Mouse (Mus musculus) E14TG2a.4 (cell line): ENCODE measurements around the gene Cir1.

Experiments
- H3K27me3 ChIP-seq: 2 replicates; pipeline ENCODE4 v1.6.1; 2014; ENCODE audit warnings: low read length, control low read depth; ENCODE audit not compliant: insufficient read depth
- H3K36me3 ChIP-seq: 2 replicates; pipeline ENCODE4 v1.6.1; 2014; ENCODE audit warnings: low read length, control low read depth; ENCODE audit not compliant: insufficient read depth
- H3K4me1 ChIP-seq: replicated peaks from 2 replicates; pipeline ENCODE4 v1.6.1; 2014; ENCODE audit warnings: low read depth, low read length, control low read depth
- H3K4me3 ChIP-seq: replicated peaks from 2 replicates; pipeline ENCODE4 v1.5.1; 2014; ENCODE audit warnings: mild to moderate bottlenecking, low read length
- H3K9me3 ChIP-seq: 2 replicates; pipeline ENCODE4 v1.6.1; 2014; ENCODE audit warnings: low read length, control low read depth
- CTCF ChIP-seq: conservative IDR thresholded peaks from 2 replicates; pipeline ENCODE4 v1.5.1; 2014; ENCODE audit warnings: low read length
- NANOG ChIP-seq: IDR thresholded peaks from 2 replicates; pipeline ENCODE4 v1.6.1; 2014; ENCODE audit warnings: borderline replicate concordance, low read length, mixed read lengths
- POU5F1 ChIP-seq: IDR thresholded peaks from 2 replicates; pipeline ENCODE4 v1.6.1; 2014; ENCODE audit warnings: low read length, borderline replicate concordance

Gene Cir1

DNA sequence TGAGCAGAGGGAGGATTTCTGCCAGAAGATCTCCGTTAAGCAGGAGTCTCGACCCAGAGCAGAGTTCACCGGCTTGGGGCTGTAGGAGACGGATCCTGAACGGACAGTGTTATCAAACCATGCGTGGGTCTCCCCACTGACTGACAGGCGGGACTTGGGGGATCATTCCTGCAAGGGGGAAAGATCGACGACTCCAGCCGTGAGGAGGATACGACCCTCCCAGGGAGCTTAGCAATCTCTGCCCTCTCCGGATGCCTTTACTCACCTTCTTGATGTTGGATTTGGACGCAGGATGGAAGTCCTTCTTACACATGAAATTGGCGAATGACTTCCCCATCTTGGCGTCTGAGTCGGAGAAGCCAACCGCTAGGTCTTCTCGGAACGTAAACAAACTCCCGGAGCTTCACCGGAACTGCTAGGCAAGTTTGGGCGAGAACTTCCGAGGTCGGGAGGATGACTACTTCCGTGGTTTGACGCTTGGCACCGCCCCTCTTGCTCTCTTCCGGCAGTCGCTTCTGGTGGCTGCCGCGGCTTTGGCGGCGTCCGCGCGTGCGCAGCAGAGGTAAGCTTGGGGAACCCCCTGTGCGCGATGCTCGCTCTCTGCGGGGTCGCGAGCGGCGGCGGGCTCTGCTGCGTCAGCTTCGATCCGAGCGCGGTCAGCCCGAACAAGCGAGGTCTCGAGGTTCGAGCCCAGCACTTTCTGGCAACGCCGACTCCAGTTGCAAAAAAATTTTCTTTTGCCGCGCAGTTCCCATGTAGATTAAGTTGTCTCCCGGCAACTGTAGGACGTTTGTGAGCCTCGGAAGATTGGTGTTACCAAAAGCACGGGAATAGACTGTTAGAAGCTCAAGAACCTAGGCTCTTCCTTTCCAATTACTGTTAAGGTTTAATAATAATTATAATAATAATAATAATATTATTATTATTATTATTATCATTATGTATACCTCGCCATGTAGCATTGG lies at the start of gene Cir1, which contains the start of gene Scrn3:
Cir1 (minus strand) TSS at position 550 of the 965 bp plus-strand sequence.
Scrn3 (plus strand) TSS at position 450 of the 965 bp plus-strand sequence.
- Histone ChIP-seq H3K4me1 (peaks cover 27% of the 10 kb centered on the region), H3K27me3 (no peaks in the 10 kb centered on the region), H3K9me3 (no peaks in the 10 kb centered on the region), H3K36me3 (peaks cover 36% of the 10 kb centered on the region), H3K4me3 (peak within 1 kb of the TSS; percentile 100)
- TF ChIP-seq POU5F1 (no peak), NANOG (no peak), CTCF (no peak)

DNA sequence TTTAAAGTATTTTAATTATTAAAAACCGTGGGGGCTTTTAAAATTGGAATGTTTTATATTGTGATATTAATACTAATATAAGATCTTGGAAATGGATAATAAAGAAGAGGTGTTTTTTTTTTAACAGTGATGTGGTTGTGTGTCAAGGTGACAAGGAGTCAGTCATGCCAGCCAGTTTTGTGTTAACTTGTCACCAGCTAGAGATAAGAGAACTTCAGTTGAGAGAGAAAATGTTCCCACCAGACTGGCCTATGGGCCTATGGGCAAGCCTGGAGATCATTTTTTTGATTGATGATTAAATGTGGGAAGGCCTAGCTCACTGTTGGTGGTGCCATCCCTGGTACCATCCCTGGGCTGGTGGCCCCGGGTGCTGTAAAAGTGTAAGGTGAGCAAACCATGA lies 48.0 kb upstream of the Cir1 start:
- TF ChIP-seq CTCF (no peak), NANOG (no peak), POU5F1 (no peak)
- H3K4me3 ChIP-seq: no peak overlapping the region
- peaks cover 11% of the 10 kb centered on the region for H3K4me1 ChIP-seq
- H3K9me3 ChIP-seq: no peaks in the 10 kb centered on the region
- no peaks in the 10 kb centered on the region for H3K27me3 ChIP-seq
- no peaks in the 10 kb centered on the region for H3K36me3 ChIP-seq

DNA sequence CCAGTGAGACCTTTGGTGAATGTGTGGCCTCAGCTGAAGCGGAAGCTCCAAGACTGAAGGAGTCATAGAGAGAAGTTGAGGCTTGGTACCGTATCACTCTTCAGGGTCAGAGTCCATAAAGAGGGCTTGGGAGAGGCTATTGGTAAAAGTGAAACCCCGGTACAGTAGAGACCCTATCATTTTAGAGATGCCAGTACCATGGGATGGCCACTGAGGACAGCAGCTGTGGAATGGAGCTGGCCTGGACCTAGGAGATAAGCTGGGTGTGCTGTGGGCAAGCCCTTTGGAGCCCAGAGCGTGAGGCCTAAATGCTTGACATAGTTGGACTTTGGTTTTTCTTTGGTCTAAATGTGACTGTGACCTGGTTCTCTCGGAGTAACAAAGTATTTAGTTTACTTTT lies 47.4 kb upstream of the Cir1 start:
- no peaks in the 10 kb centered on the region for H3K9me3 ChIP-seq
- no peaks in the 10 kb centered on the region for H3K27me3 ChIP-seq
- H3K36me3 ChIP-seq: no peaks in the 10 kb centered on the region
- H3K4me3 ChIP-seq: no peak overlapping the region
- TF ChIP-seq POU5F1 (no peak), CTCF (no peak), NANOG (no peak)
- H3K4me1 ChIP-seq: peaks cover 11% of the 10 kb centered on the region

DNA sequence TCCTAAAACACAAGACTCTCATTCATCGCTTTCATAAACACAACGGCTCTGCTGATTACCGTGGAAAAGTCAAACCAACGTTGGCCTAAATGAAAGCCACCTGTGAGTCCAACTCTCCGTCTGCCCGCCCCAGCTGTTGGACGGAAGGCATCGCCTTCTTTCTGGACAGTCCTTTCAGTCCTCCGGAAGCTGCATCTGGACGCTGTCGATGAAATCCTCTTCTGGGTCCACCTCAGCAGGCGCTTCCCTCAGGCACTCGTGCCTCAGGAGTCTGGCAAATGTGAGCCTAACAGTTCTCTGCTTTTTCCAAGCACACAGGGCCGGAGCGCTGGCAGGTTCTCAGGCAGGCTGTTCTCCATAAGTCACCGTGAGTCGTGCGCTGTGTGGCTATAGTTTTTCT lies 44.5 kb upstream of the Cir1 start:
- Histone ChIP-seq H3K27me3 (no peaks in the 10 kb centered on the region), H3K9me3 (no peaks in the 10 kb centered on the region), H3K36me3 (no peaks in the 10 kb centered on the region), H3K4me3 (peak overlapping the region; percentile 60), H3K4me1 (peaks cover 9% of the 10 kb centered on the region)
- TF ChIP-seq CTCF: no peak
- no peak for TF ChIP-seq POU5F1
- no peak for TF ChIP-seq NANOG

DNA sequence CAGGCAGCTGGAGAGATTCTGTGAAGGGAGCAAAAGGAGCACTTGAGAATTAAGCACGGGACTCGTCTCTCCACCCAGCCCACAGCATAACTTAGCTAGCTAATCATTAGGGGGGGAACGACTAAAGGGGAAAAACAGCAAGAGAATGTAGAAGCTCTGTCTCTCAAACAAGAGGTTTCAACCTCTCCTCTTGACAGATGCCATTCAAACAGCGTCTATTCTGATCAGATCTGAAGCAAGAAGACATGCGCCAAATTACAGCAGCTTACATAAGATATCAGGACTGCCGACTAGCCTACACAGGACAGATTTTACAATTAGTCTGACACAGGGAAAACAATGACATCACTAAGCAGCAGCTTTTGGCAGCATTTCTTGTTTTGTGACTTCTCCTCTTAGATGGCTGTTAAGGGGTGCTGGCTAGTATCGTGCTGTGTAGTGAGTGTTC lies 39.5 kb upstream of the Cir1 start:
- TF ChIP-seq POU5F1 (no peak), CTCF (no peak), NANOG (no peak)
- Histone ChIP-seq H3K9me3 (no peaks in the 10 kb centered on the region), H3K27me3 (no peaks in the 10 kb centered on the region), H3K36me3 (no peaks in the 10 kb centered on the region), H3K4me1 (peaks cover 10% of the 10 kb centered on the region), H3K4me3 (no peak overlapping the region)

DNA sequence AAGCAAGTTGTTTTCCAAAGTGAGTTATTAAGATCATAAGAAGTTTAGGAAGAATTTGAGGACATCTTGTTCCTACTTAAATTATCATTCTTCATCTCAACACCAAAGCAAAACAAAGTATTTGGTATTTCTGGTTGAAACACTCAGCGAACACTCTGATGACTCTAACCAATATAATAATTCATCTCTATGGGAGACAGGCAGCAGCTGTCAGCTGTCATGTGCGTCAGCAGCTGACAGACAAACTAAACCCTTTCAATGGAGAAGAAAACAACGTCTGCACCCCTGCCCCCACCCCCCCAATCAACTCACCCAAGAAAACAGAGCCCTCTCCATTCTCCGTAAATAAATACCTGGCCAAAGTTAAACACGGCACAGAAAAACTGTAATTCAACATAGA lies 39.0 kb upstream of the Cir1 start:
- no peak for TF ChIP-seq POU5F1
- no peak for TF ChIP-seq NANOG
- no peak for TF ChIP-seq CTCF
- H3K9me3 ChIP-seq: no peaks in the 10 kb centered on the region

DNA sequence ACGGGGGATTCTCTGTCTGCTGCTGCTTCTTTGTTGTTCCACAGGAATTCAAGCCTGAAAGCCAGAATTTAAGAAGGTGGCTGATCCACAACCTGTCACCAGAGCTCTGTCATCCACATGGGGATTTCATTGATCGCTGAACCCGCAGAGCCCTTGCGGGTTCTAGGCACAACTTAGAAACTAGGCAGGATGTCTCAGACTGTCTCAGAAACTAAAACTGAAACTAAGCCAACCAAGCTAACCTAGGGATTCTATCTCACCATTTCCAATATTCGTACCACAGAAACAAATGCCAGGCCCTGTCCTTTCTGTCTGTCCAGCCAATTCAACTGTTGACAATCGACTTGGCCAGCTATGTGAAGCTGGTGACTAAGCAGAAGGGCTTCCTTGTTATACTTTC lies 35.7 kb upstream of the Cir1 start:
- no peaks in the 10 kb centered on the region for H3K9me3 ChIP-seq
- H3K4me3 ChIP-seq: no peak overlapping the region
- H3K27me3 ChIP-seq: no peaks in the 10 kb centered on the region
- H3K4me1 ChIP-seq: peaks cover 3% of the 10 kb centered on the region; the same call in 1 of the 2 replicates
- TF ChIP-seq NANOG (no peak), POU5F1 (no peak), CTCF (no peak)
- no peaks in the 10 kb centered on the region for H3K36me3 ChIP-seq

More for the DNA sequence above, 39.0 kb upstream of the Cir1 start:
- peaks cover 5% of the 10 kb centered on the region for H3K4me1 ChIP-seq
- no peaks in the 10 kb centered on the region for H3K36me3 ChIP-seq
- no peak overlapping the region for H3K4me3 ChIP-seq
- H3K27me3 ChIP-seq: no peaks in the 10 kb centered on the region

DNA sequence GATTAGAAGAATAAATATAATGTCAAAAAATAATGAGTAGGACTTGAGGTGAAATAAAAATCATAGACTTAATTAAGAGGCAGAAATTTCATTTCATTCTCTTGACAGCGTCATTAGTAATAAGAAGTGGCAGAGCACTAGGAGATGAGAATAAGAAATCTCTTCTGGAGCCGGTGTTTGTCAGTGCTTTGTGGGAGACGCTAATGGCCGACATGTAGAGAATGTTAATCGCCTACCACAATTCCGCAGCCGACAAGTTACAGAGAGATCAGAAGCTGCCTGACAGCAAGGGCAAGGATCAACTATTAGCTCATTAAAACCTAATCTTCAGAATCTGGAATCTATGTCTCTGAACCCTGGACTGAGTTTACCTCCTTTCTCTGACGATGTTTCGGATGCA lies 35.3 kb upstream of the Cir1 start:
- Histone ChIP-seq H3K27me3 (no peaks in the 10 kb centered on the region), H3K36me3 (no peaks in the 10 kb centered on the region), H3K9me3 (no peaks in the 10 kb centered on the region), H3K4me1 (peaks cover 3% of the 10 kb centered on the region; the same call in 1 of the 2 replicates), H3K4me3 (no peak overlapping the region)
- TF ChIP-seq CTCF: no peak
- no peak for TF ChIP-seq NANOG
- no peak for TF ChIP-seq POU5F1
